In the genomic region with DNA sequence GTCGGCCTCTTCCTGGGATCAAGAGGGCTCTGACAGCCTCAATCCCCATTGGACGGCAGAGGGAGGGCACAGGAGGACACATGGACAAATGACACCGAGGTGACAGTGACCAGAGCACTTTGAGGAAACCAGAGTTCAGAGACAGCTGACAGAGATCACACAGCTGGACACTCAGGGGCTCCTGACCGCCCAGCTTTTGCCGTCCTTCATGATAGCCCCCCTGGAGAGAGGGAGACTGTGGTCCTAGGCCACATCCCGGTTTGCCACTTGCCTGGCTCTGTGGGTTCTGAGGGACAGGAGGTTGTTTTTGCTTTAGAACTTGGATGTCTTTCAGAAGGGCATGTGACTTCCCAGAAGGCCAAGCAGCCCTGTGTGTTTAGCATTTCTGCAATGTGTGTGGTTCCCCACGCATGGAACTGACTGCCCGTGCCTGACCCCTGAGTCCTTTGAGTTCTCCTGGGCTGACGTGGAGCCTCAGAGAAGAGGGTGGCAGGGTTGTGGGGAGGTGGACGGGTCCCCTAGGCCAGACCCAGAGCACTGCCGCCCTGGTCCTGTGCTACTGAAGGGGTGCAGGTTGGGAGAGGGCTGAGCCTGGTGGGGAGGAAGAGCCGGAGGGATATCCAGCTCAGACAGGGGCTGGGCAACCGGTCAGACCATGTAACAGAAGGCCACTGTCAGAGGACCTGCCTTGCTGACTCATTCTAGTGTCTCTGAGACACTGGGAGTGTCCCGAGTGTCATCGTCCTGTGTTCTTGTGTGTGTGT, we compare ENCODE assay signal across 10 mouse cellular contexts. TPM values are rescaled to one million over a fixed set of nuclear protein-coding genes. Genes with fewer than 3 reads are reported as not detected.
A peak's percentile ranks its signal among the peaks of the same experiment; 100 is the strongest.
DNase-seq lines count a peak whose midpoint lies in the region; ATAC-seq and TF ChIP-seq lines count a peak whose summit lies in the region.
"Had no signal": no experiment of that assay in that cellular context is flagged by ENCODE, and none has a peak within 500 bp of the region (broad histone marks: within the 10 kb centered on the region; RNA-seq: fewer than 3 reads in every experiment).

No protein-coding gene starts in this region.

- no peaks in the 10 kb centered on the region for H3K36me3 ChIP-seq in C2C12 (ENCODE audit: control insufficient read depth, insufficient read depth)
- H3K36me3 ChIP-seq in heart, postnatal 0 days (replicated peaks; ENCODE audit: control insufficient read depth, insufficient read depth, low read length) = no peaks in the 10 kb centered on the region
- peaks cover 22% of the 10 kb centered on the region for H3K36me3 ChIP-seq in liver, postnatal 0 days (replicated peaks; ENCODE audit: insufficient read depth, low read length)

- no peak overlapping the region for H3K9ac ChIP-seq in heart, postnatal 0 days (replicated peaks; ENCODE audit: low read depth, low read length)
- H3K9ac ChIP-seq in liver, postnatal 0 days (replicated peaks) = peak overlapping the region; percentile 59

- DNase-seq in MN1 (ENCODE audit: low spot score) = peak; percentile 54
- no peak for DNase-seq in heart, postnatal 0 days (ENCODE audit: low spot score)
- peak; percentile 54 for DNase-seq in liver, postnatal 0 days
- no peak for DNase-seq in cerebellum, postnatal 4 days (ENCODE audit: low spot score in 2 of 2)
- no peak for DNase-seq in left cerebral cortex, adult 18-20 months (ENCODE audit: low spot score in 2 of 2)
- DNase-seq: cerebellum, adult 9-11 months had no signal

- H3K27ac ChIP-seq in heart, postnatal 0 days (ENCODE audit: low read depth) = peak overlapping the region; percentile 43
- H3K27ac ChIP-seq in liver, postnatal 0 days (ENCODE audit: low read depth) = peak overlapping the region; percentile 95

- H3ac ChIP-seq in C2C12 (ENCODE audit: control insufficient read depth, insufficient read length, low read depth) = no peak overlapping the region

- peaks cover 16% of the 10 kb centered on the region for H3K4me1 ChIP-seq in heart, postnatal 0 days (ENCODE audit: control insufficient read depth, insufficient read depth)
- peaks cover 33% of the 10 kb centered on the region for H3K4me1 ChIP-seq in liver, postnatal 0 days (ENCODE audit: insufficient read depth)

- H3K79me3 ChIP-seq in C2C12 (ENCODE audit: low read depth) = peaks cover 4% of the 10 kb centered on the region

- TF ChIP-seq CTCF in C2C12 (IDR thresholded peaks at IDR 0.05; ENCODE audit: control insufficient read depth, insufficient read depth, insufficient read length) = no peak
- TF ChIP-seq CTCF in heart, postnatal 0 days (IDR thresholded peaks at IDR 0.05; ENCODE audit: low read depth) = no peak
- TF ChIP-seq CTCF in liver, postnatal 0 days (IDR thresholded peaks at IDR 0.05; ENCODE audit: low read depth) = no peak

- 42% methylated on average over 15 of the region's 15 CpGs for WGBS in heart, postnatal 0 days
- 53% methylated on average over 15 of the region's 15 CpGs for WGBS in liver, postnatal 0 days (ENCODE audit: insufficient replicate concordance)

- H3K27me3 ChIP-seq in C2C12 (ENCODE audit: control insufficient read depth, insufficient read depth, insufficient read length) = no peaks in the 10 kb centered on the region
- no peaks in the 10 kb centered on the region for H3K27me3 ChIP-seq in heart, postnatal 0 days (ENCODE audit: control insufficient read depth, insufficient read depth, low read length)
- no peaks in the 10 kb centered on the region for H3K27me3 ChIP-seq in liver, postnatal 0 days (ENCODE audit: insufficient read depth, low read length)

- H3K79me2 ChIP-seq in C2C12 (ENCODE audit: control insufficient read depth, insufficient read depth) = peaks cover 9% of the 10 kb centered on the region

- H3K9me3 ChIP-seq in heart, postnatal 0 days (replicated peaks; ENCODE audit: control insufficient read depth, low read length) = no peaks in the 10 kb centered on the region
- no peaks in the 10 kb centered on the region for H3K9me3 ChIP-seq in liver, postnatal 0 days (ENCODE audit: low read length)

- TF ChIP-seq EP300 in heart, postnatal 0 days (IDR thresholded peaks at IDR 0.05; ENCODE audit: low read depth) = no peak
- peak; percentile 60; the same call in 1 of the 2 replicates for TF ChIP-seq EP300 in liver, postnatal 0 days (IDR thresholded peaks at IDR 0.05; ENCODE audit: low read depth)

- peak; percentile 30 for ATAC-seq in heart, postnatal 0 days (ENCODE audit: insufficient read depth, low read depth)
- ATAC-seq in liver, postnatal 0 days = peak; percentile 61
- no peak for ATAC-seq in cerebellum, adult (ENCODE audit: insufficient number of reproducible peaks, low FRiP score, low TSS enrichment)

- no peak overlapping the region for H3K4me3 ChIP-seq in C2C12 (ENCODE audit: insufficient read depth, poor library complexity, severe bottlenecking)
- no peak overlapping the region for H3K4me3 ChIP-seq in heart, postnatal 0 days (ENCODE audit: low read depth, low read length)
- H3K4me3 ChIP-seq in liver, postnatal 0 days (ENCODE audit: low read depth, low read length) = no peak overlapping the region

- no peak overlapping the region for H3K4me2 ChIP-seq in heart, postnatal 0 days (ENCODE audit: low read depth, low read length)
- H3K4me2 ChIP-seq in liver, postnatal 0 days (ENCODE audit: low read depth, low read length) = peak overlapping the region; percentile 54

TF ChIP-seq in C2C12, 6 proteins besides CTCF, POLR2A, EP300 and RAD21:
- no peak for TF ChIP-seq FOSL1 (IDR thresholded peaks at IDR 0.05; ENCODE audit: insufficient read depth, low read length, poor library complexity, severe bottlenecking)
- TF ChIP-seq USF1 (IDR thresholded peaks at IDR 0.05; ENCODE audit: low read depth) = peak; percentile 58

RNA-seq across cellular contexts. Expression of gene Slc8b1, which starts 5.4 kb away (rescaled TPM):
- polyA plus RNA-seq in C2C12 (2012; fragmentation: generic; extraction: Trizol) = 6.1 TPM
- total RNA-seq in heart, postnatal 0 days (2014; rRNA removed; ENCODE audit: low replicate concordance) = 4.2 and 16.0 TPM in 2 replicates
- 3.4 and 3.6 TPM in 2 replicates for polyA plus RNA-seq in heart, postnatal 0 days (2015; fragmentation: Nextera tagmentation; extraction: Ambion mirVana)
- 15.3 and 17.1 TPM in 2 replicates for polyA plus RNA-seq in liver, postnatal 0 days (2015; fragmentation: Nextera tagmentation; extraction: Ambion mirVana)
- total RNA-seq in left cerebral cortex, adult 18-20 months (2021) = 1 to 10 TPM; 5.8 to 8.1 TPM

RNA-seq across cellular contexts. Expression of gene Plbd2, which starts 13.0 kb away (rescaled TPM):
- polyA plus RNA-seq in C2C12 (2012; fragmentation: generic; extraction: Trizol) = 36.4 TPM
- 38.1 and 38.3 TPM in 2 replicates for total RNA-seq in heart, postnatal 0 days (2014; rRNA removed; ENCODE audit: low replicate concordance)
- 43.9 and 47.2 TPM in 2 replicates for polyA plus RNA-seq in heart, postnatal 0 days (2015; fragmentation: Nextera tagmentation; extraction: Ambion mirVana)
- 53.6 and 54.1 TPM in 2 replicates for polyA plus RNA-seq in liver, postnatal 0 days (2015; fragmentation: Nextera tagmentation; extraction: Ambion mirVana)
- 10 to 100 TPM; 54.5 to 57.2 TPM for total RNA-seq in left cerebral cortex, adult 18-20 months (2021)

RNA-seq across cellular contexts. Expression of gene Sds, which starts 40.1 kb away (rescaled TPM):
- 0.19 TPM for polyA plus RNA-seq in C2C12 (2012; fragmentation: generic; extraction: Trizol)
- total RNA-seq in heart, postnatal 0 days (2014; rRNA removed; ENCODE audit: low replicate concordance) = not detected in 2 replicates
- polyA plus RNA-seq in heart, postnatal 0 days (2015; fragmentation: Nextera tagmentation; extraction: Ambion mirVana) = not detected in 2 replicates
- 32.4 and 32.5 TPM in 2 replicates for polyA plus RNA-seq in liver, postnatal 0 days (2015; fragmentation: Nextera tagmentation; extraction: Ambion mirVana)
- not detected for total RNA-seq in left cerebral cortex, adult 18-20 months (2021)
- polyA plus RNA-seq: large intestine, adult 2 months; stomach, embryonic 14.5 days had no signal

RNA-seq across cellular contexts. Expression of gene Sdsl, which starts 43.8 kb away (rescaled TPM):
- 0.69 TPM for polyA plus RNA-seq in C2C12 (2012; fragmentation: generic; extraction: Trizol)
- total RNA-seq in heart, postnatal 0 days (2014; rRNA removed; ENCODE audit: low replicate concordance) = 17.0 and 30.3 TPM in 2 replicates
- 20.7 TPM in 2 replicates for polyA plus RNA-seq in heart, postnatal 0 days (2015; fragmentation: Nextera tagmentation; extraction: Ambion mirVana)
- polyA plus RNA-seq in liver, postnatal 0 days (2015; fragmentation: Nextera tagmentation; extraction: Ambion mirVana) = 21.0 and 24.5 TPM in 2 replicates
- total RNA-seq in left cerebral cortex, adult 18-20 months (2021) = 1 to 10 TPM; 7.9 to 8.6 TPM

Comparison
In these comparisons a context has a peak if more than half of its experiments do, and no peak if none do; other contexts are left out.
1. DNase-seq: peak in MN1 (single experiment) and liver, postnatal 0 days (single experiment); none in heart, postnatal 0 days (single experiment), cerebellum, postnatal 4 days (0 of 2) and left cerebral cortex, adult 18-20 months (0 of 2).
2. RNA of gene Sds, which starts 40.1 kb away (polyA plus RNA-seq): 32.4 to 32.5 TPM in liver, postnatal 0 days; 0.19 TPM in C2C12 (single experiment) and not detected in heart, postnatal 0 days; every median in the first group is over 10 times any median in the second.